Mouse (Mus musculus) testis, adult 10 weeks (tissue): ENCODE measurements around the gene Gm8024. TPM values are rescaled to one million over a fixed set of nuclear protein-coding genes. Genes with fewer than 3 reads are reported as not detected.

ENCODE experiments used
- polyA plus RNA-seq: library from polyadenylated mRNA; stranded (reverse); fragments of 350-450 nt; fragmentation: Illumina TruSeq; extraction: RNeasy Lipid Tissue Mini Kit (QIAGEN cat#74804); gene quantifications from one replicate; pipeline ENCODE4 v1.2.3, GENCODE M21; 2014; ENCODE audit warnings: low read depth, low replicate concordance

The Gm8024 gene
- polyA plus RNA-seq = 0.46 TPM

GRCm38 (mm10) chr14:42524182-42524581 is at the start of gene Gm8024:
Gene Gm8024 (minus strand): TSS chr14:42524282.

DNA sequence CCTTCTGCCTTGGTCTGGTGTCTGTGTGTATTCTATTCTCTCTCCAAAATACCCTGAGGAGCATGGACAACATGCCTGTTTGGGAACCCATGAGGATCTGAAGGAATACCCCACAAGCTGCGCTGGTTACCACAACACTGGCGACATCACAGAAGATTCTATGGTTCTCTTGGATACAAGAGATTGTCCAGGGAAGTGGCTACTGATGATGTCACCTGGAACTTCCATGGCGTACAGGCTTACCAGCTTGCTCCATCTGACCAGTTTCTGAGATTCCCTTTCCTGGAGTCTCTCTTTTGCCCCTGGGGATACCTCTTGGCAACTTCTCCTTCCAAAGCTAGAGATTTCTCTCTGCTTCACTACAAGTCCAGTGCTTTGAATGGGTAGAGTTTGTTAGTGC is 21.8 kb downstream of the Gm8024 start, which contains the start of gene Gm8020:
Gm8020 (minus strand) TSS at position 101 of the 400 bp plus-strand sequence.

Other genes with a start within 250 kb of the Gm8024 start
- 0.70 TPM for gene Gm9611, start 226.9 kb downstream of the Gm8024 start, polyA plus RNA-seq
- gene Gm7995, start 214.1 kb downstream of the Gm8024 start, polyA plus RNA-seq = 6.5 TPM
- 1.2 TPM for gene Gm8005, start 84.6 kb downstream of the Gm8024 start, polyA plus RNA-seq
- gene Gm8011, start 60.4 kb downstream of the Gm8024 start, polyA plus RNA-seq = 5.5 TPM
- 0.92 TPM for gene Gm8020, start 21.9 kb downstream of the Gm8024 start, polyA plus RNA-seq
- gene Gm17124, start 75.6 kb upstream of the Gm8024 start, polyA plus RNA-seq = 0.55 TPM
- 0.25 TPM for gene Gm3633, start 117.6 kb upstream of the Gm8024 start, polyA plus RNA-seq
- gene Gm10378, start 131.7 kb upstream of the Gm8024 start, polyA plus RNA-seq = not detected
- gene Gm3015, start 244.5 kb upstream of the Gm8024 start, polyA plus RNA-seq = 0.49 TPM